Mouse (Mus musculus) megakaryocyte progenitor cell, adult 5-6 weeks (primary cell): ENCODE data around the gene Cp. TPM values are rescaled to one million over a fixed set of nuclear protein-coding genes. Genes with fewer than 3 reads are reported as not detected.
"Not testable (repeated sequence)": the region's sequence is repeated elsewhere in the genome, so short reads cannot be mapped to it uniquely, and the experiment has no call there.

Experiments
- ATAC-seq: replicated peaks from 2 replicates; pipeline ENCODE4 v1.8.0; 2016; ENCODE audit warnings: mild to moderate bottlenecking, moderate TSS enrichment, inconsistent platforms; ENCODE audit not compliant: poor library complexity
- total RNA-seq, 2 experiments: library from RNA; stranded (forward) in 1 of 2; stranded (reverse) in 1 of 2; fragments of 157-497, 149-512 nt in 1 of 2; fragments of 200-1000 nt in 1 of 2; gene quantifications; 2 replicates each; pipeline versions ENCODE4 v1.2.3 to v1.2.4; 2015 to 2017

Gene Cp
- total RNA-seq, 2 experiments from 2014 or later, result 0.39 to 2.3 TPM

GRCm38 (mm10) chr3:20005611-20006010 lies 48.8 kb downstream of the Cp start:
- no peak for ATAC-seq

DNA sequence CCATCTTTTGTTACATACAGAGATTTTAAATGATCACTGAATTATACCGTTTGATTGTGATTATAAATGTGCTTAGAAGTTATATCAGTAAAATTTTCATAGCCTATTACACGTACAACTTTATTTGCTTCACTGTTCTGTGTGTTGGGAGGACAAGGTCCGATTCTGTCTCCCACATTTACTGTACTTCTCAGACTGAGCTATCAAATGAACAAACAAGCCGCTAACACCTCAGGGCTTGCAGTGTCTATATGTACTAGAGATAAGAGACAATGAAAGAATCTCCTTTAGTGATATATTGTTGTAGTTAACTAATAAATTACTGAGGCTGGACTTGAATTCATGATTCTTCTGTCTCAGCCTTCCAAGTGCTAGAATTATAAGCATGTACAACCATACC lies 50.4 kb downstream of the Cp start:
- ATAC-seq, result no peak

DNA sequence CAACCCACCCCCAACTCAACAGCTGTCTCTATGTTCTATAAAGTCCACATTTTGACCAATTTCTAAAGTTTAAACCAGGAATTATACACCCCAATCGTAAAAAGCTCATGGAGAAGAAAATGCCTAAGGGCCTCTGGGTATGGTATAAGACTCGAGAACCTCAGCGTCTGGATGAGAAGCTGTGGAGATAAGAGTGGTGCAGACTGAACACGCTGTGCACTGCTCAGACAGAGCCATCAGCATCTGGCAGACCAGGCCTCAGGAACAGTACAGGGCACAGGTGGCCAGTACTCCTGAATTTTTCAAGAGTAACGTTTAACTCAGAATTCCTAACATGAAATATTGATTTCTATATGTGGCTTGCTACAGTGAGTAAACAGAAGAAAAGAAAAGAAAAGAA lies 50.9 kb downstream of the Cp start:
- ATAC-seq, result no peak

GRCm38 (mm10) chr3:20010464-20010863 lies 53.6 kb downstream of the Cp start:
- no peak for ATAC-seq

GRCm38 (mm10) chr3:20010905-20011304 lies 54.1 kb downstream of the Cp start:
- ATAC-seq, result not testable (repeated sequence)

- ATAC-seq, result no peak
Measured at GRCm38 (mm10) chr3:20014454-20014853, 57.6 kb downstream of the Cp start.

- 0 out of 2 replicates have a peak, but pooled peaks have one; percentile 48 for ATAC-seq
Measured at GRCm38 (mm10) chr3:20018076-20018475, 61.2 kb downstream of the Cp start.

DNA sequence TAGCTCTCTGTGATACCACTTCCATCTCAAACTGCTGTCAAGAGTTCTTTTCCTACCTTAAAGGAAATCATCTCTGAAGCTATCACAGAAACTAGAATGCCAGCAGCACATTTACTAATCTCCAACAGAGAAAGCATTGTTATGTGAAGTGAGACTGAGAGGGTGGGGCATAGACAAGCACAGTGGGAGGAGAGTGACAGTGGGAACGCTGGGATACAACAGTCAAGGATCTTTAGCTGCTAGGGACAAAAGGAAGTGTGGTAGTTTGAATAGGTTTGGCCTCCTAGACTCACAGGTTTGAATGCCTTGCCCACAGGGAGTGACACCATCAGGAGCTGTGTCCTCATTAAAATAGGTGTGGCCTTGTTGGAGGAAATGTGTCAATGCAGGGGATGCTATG lies 67.0 kb downstream of the Cp start:
- no peak for ATAC-seq

- peak; percentile 42 for ATAC-seq
Measured at GRCm38 (mm10) chr3:20026481-20026880, 69.6 kb downstream of the Cp start.

GRCm38 (mm10) chr3:20026996-20027689 lies 70.3 kb downstream of the Cp start:
- peak; percentile 93 for ATAC-seq

DNA sequence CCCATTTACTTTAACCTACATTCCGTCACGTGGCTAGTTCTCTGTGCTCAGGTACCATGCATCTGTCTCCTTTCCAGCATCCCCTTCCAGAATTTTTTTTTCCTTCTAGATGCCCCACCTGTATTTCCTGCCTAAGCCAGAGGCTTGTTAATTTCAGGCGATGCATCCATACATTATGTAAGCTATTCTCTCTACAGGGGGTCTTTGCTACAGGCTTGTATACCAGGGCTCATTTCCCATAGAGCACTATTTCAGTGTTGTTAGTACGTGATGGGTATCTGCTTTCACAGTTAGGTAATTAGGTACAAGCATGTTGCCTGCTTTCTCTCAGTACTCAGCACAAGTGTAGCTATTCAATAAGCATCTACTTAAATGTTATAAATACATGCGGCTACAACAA lies 70.9 kb downstream of the Cp start:
- ATAC-seq, result no peak

- peak; percentile 43 for ATAC-seq
Measured at GRCm38 (mm10) chr3:20028640-20029039, 71.8 kb downstream of the Cp start.

- ATAC-seq, result no peak
Measured at GRCm38 (mm10) chr3:20030807-20031206, 74.0 kb downstream of the Cp start.

- ATAC-seq, result peak; percentile 15; the same call in 1 of the 2 replicates
Measured at GRCm38 (mm10) chr3:20033761-20034718, 77.2 kb downstream of the Cp start.

GRCm38 (mm10) chr3:20034719-20035404 lies 78.0 kb downstream of the Cp start, which contains the start of gene Hps3:
Hps3 (minus strand) TSS chr3:20035315.
- peak; percentile 96 for ATAC-seq

- ATAC-seq, result no peak
Measured at GRCm38 (mm10) chr3:20036069-20036468, 79.2 kb downstream of the Cp start.

- not testable (repeated sequence) for ATAC-seq
Measured at GRCm38 (mm10) chr3:20041461-20041860, 84.6 kb downstream of the Cp start.

- ATAC-seq, result not testable (repeated sequence)
Measured at GRCm38 (mm10) chr3:20044736-20045135, 87.9 kb downstream of the Cp start.

GRCm38 (mm10) chr3:20057306-20058196 lies 100.7 kb downstream of the Cp start, which contains the start of gene Hltf:
Hltf (plus strand) TSS chr3:20057811.
- peak; percentile 100 for ATAC-seq

GRCm38 (mm10) chr3:20058197-20058541 lies 101.3 kb downstream of the Cp start:
- ATAC-seq, result no peak
